Comparison of ENCODE assay signal across 26 mouse cellular contexts in the genomic region with DNA sequence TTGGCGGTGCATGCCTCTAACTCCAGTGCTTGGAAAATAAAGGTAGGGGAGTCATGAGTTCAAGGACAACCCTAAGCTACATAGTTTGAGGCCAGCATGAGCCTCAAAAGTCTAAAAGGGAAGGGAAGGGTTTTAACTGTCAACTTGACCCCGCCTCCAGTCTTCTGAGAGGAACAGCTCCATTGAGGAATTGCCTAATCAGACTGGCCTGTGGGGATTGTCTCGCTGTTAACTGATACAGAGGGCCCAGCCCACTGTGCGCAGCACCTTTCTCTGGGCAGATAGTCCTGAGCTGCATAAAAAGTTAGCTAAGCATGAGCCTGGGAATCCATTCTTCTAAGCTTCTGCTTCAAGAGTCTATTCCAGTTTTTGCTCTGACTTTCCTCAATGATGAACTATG. TPM values are rescaled to one million over a fixed set of nuclear protein-coding genes. Genes with fewer than 3 reads are reported as not detected.
DNase-seq lines count a peak whose midpoint lies in the region; ATAC-seq and TF ChIP-seq lines count a peak whose summit lies in the region.
"Had no signal": no experiment of that assay in that cellular context is flagged by ENCODE, and none has a peak within 500 bp of the region (broad histone marks: within the 10 kb centered on the region; RNA-seq: fewer than 3 reads in every experiment).

No protein-coding gene starts in this region.

- H3K4me1 ChIP-seq in G1E (ENCODE audit: insufficient read depth, low read depth, low read length): peaks cover 4% of the 10 kb centered on the region
- peaks cover 6% of the 10 kb centered on the region for H3K4me1 ChIP-seq in liver, embryonic 16.5 days (ENCODE audit: control insufficient read depth, low read depth, low read length)
- H3K4me1 ChIP-seq: heart, embryonic 15.5 days; neural tube, embryonic 12.5 days had no signal

- no peak overlapping the region for H3K4me3 ChIP-seq in G1E (ENCODE audit: low read depth, low read length)
- no peak overlapping the region for H3K4me3 ChIP-seq in liver, embryonic 16.5 days (ENCODE audit: low read depth, low read length)
- H3K4me3 ChIP-seq: heart, embryonic 15.5 days; layer of hippocampus, adult 2 months; megakaryocyte, embryonic 14.5 days; neural tube, embryonic 12.5 days had no signal

- H3K27ac ChIP-seq in liver, embryonic 16.5 days (ENCODE audit: low read length): no peak overlapping the region
- H3K27ac ChIP-seq: heart, embryonic 15.5 days; layer of hippocampus, adult 2 months; neural tube, embryonic 12.5 days had no signal

- TF ChIP-seq CTCF in G1E (IDR thresholded peaks at IDR 0.05; ENCODE audit: low read depth, low read length): no peak

- DNase-seq in G1E (ENCODE audit: low spot score): peak; percentile 9
- DNase-seq in c-Kit-positive CD71-negative TER-119-negative erythroid progenitor cells, embryonic 14.5 days (ENCODE audit: low read depth): peak; percentile 22
- DNase-seq in adrenal gland, postnatal 36 days: no peak
- no peak for DNase-seq in ovary, postnatal 14 days (ENCODE audit: low spot score)
- DNase-seq: adrenal gland, postnatal 14 days; cerebellum, adult 18-20 months; cerebellum, postnatal 14 days; embryo, embryonic 11 days; heart, postnatal 4 days; kidney, postnatal 25 days; lung, adult 18-20 months; lung, postnatal 10 days; midbrain, embryonic 14.5 days; right cerebral cortex, adult 18-20 months; thymus, adult 2 months had no signal

- ATAC-seq in G1E (ENCODE audit: extremely low read depth, insufficient number of reproducible peaks, low FRiP score, poor library complexity, severe bottlenecking): no peak
- peak; percentile 94 for ATAC-seq in granulocyte monocyte progenitor cell, adult 5-6 weeks (replicated peaks; ENCODE audit: poor library complexity, severe bottlenecking)
- ATAC-seq in liver, embryonic 16.5 days (ENCODE audit: low read depth): peak; percentile 81
- ATAC-seq in inflammation-experienced regulatory T-cells, adult 6 months: no peak
- ATAC-seq: hindbrain, embryonic 16.5 days; intestine, embryonic 16.5 days had no signal

- H3K27me3 ChIP-seq in G1E (ENCODE audit: insufficient read depth, low read length): no peaks in the 10 kb centered on the region
- H3K27me3 ChIP-seq in liver, embryonic 16.5 days (ENCODE audit: control insufficient read depth, insufficient read depth, low read depth, low read length): no peaks in the 10 kb centered on the region
- H3K27me3 ChIP-seq: heart, embryonic 15.5 days; megakaryocyte, embryonic 14.5 days; neural tube, embryonic 12.5 days had no signal

- no peak overlapping the region for H3K4me2 ChIP-seq in liver, embryonic 16.5 days (ENCODE audit: low read depth, low read length)
- H3K4me2 ChIP-seq: heart, embryonic 15.5 days; neural tube, embryonic 12.5 days had no signal

- H3K9ac ChIP-seq in liver, embryonic 16.5 days (ENCODE audit: low read depth, low read length): no peak overlapping the region
- H3K9ac ChIP-seq: heart, embryonic 15.5 days; neural tube, embryonic 12.5 days had no signal

- 38% methylated on average over 4 of the region's 4 CpGs for WGBS in liver, embryonic 16.5 days (ENCODE audit: insufficient replicate concordance)

- H3K9me3 ChIP-seq in G1E (replicated peaks): no peaks in the 10 kb centered on the region
- H3K9me3 ChIP-seq in liver, embryonic 16.5 days (replicated peaks; ENCODE audit: control insufficient read depth, low read length): no peaks in the 10 kb centered on the region
- H3K9me3 ChIP-seq: heart, embryonic 15.5 days; megakaryocyte, embryonic 14.5 days; neural tube, embryonic 12.5 days had no signal

- peaks cover 73% of the 10 kb centered on the region for H3K36me3 ChIP-seq in G1E (replicated peaks)
- H3K36me3 ChIP-seq in liver, embryonic 16.5 days (ENCODE audit: control insufficient read depth, insufficient read depth): peaks cover 8% of the 10 kb centered on the region
- H3K36me3 ChIP-seq: heart, embryonic 15.5 days; neural tube, embryonic 12.5 days had no signal

RNA-seq across cellular contexts. Expression of a gene that starts 56.7 kb away (rescaled TPM):
- total RNA-seq in G1E (2014; fragmentation: Nextera tagmentation): 99.2 and 109 TPM in 2 replicates
- total RNA-seq in G1E (2017): 46.4 and 47.7 TPM in 2 replicates
- 8.5 and 8.9 TPM in 2 replicates for polyA plus RNA-seq in G1E (2012)
- 86.8 and 89.8 TPM in 2 replicates for total RNA-seq in granulocyte monocyte progenitor cell, adult 5-6 weeks (2014; fragmentation: Nextera tagmentation)
- 61.6 and 69.9 TPM in 2 replicates for total RNA-seq in granulocyte monocyte progenitor cell, adult 5-6 weeks (2017)
- polyA plus RNA-seq in liver, embryonic 16.5 days (2015; fragmentation: Nextera tagmentation; extraction: Ambion mirVana): 8.9 and 10.2 TPM in 2 replicates
- 1 to 10 TPM; 4.8 to 5.5 TPM for total RNA-seq in adrenal gland, postnatal 36 days (2021)
- polyA plus RNA-seq in inflammation-experienced regulatory T-cells, adult 6 months (2017; shearing (Covaris generic)): 10 to 100 TPM in 2 of 3 experiments, 1 to 10 TPM in 1; 6.3 to 16.3 (median 12.1) TPM

RNA-seq across cellular contexts. Expression of a gene that starts 56.8 kb away (rescaled TPM):
- total RNA-seq in G1E (2014; fragmentation: Nextera tagmentation) (not detected in 2 replicates), G1E (2017) (0.35 and 0.49 TPM in 2 replicates)
- polyA plus RNA-seq in G1E (2012): not detected in 2 replicates
- 0.97 TPM in 1 of 2 replicates, not detected in the other for total RNA-seq in granulocyte monocyte progenitor cell, adult 5-6 weeks (2014; fragmentation: Nextera tagmentation)
- total RNA-seq in granulocyte monocyte progenitor cell, adult 5-6 weeks (2017): 0.30 and 1.6 TPM in 2 replicates
- 0.07 and 0.09 TPM in 2 replicates for polyA plus RNA-seq in liver, embryonic 16.5 days (2015; fragmentation: Nextera tagmentation; extraction: Ambion mirVana)
- 1 to 10 TPM; 2.4 to 6.7 TPM for total RNA-seq in adrenal gland, postnatal 36 days (2021)
- not detected for polyA plus RNA-seq in inflammation-experienced regulatory T-cells, adult 6 months (2017; shearing (Covaris generic))
- polyA plus RNA-seq: C2C12; small intestine, adult 2 months had no signal

Comparison
In these comparisons a context has a peak if more than half of its experiments do, and no peak if none do; other contexts are left out.
1. ATAC-seq: peak in granulocyte monocyte progenitor cell, adult 5-6 weeks (single experiment) and liver, embryonic 16.5 days (single experiment); none in G1E (single experiment) and inflammation-experienced regulatory T-cells, adult 6 months (single experiment).
2. DNase-seq: peak in G1E (single experiment) and c-Kit-positive CD71-negative TER-119-negative erythroid progenitor cells, embryonic 14.5 days (single experiment); none in adrenal gland, postnatal 36 days (0 of 2) and ovary, postnatal 14 days (single experiment).
3. RNA of a gene that starts 56.7 kb away (total RNA-seq): 46.4 to 109 TPM in G1E and 61.6 to 89.8 TPM in granulocyte monocyte progenitor cell, adult 5-6 weeks; 4.8 to 5.5 TPM in adrenal gland, postnatal 36 days; every median in the first group is over 4 times any median in the second.